Mouse (Mus musculus): ENCODE measurements around the gene Gm39115.
"Not testable (repeated sequence)": the region's sequence is repeated elsewhere in the genome, so short reads cannot be mapped to it uniquely, and the experiment has no call there.

The Gm39115 gene

GRCm38 (mm10) chr7:142135934-142136333 is at the start of gene Gm39115:
Gm39115 (minus strand) TSS chr7:142136034.
- not testable (repeated sequence) for DNase-seq

DNA sequence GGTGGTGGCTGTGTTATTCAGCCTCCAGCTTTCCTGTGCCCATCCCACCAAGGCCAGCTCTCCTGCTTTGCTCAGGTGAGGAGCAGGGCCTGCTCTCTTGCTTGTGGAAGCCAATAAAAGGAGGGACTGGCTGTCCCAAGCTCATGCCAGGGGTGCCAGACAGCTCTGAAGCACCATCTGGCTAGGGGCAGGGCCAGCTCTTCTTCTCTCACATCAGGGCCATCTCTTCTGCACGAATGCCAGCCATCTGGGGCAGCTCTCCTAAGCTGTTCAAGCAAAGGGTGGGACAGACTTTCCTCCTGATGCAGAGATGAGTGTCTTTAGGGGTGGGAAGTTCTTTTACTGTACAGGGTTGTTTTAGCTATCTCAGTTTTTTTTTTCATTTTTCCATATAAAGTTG is 45.2 kb upstream of the Gm39115 start:
- no peak for DNase-seq

DNA sequence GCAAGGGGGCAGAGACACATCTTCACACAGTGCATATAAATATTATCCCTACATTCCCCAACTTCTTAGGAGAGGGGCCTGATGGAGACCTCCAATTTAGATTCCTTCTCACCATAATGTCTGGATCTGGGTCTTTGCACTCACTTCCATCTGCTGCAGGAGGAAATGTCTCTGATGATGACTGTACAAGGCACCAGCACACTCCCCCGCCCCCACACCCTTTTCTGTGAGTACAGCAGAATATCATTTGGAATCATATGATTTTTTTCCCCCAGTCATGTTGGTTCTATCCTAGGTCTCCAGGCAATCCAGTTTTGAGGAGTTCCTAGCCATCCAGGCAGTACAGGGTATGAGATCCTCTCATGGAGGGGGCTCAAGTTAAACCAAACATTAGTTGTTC is 42.9 kb upstream of the Gm39115 start:
- no peak for DNase-seq

DNA sequence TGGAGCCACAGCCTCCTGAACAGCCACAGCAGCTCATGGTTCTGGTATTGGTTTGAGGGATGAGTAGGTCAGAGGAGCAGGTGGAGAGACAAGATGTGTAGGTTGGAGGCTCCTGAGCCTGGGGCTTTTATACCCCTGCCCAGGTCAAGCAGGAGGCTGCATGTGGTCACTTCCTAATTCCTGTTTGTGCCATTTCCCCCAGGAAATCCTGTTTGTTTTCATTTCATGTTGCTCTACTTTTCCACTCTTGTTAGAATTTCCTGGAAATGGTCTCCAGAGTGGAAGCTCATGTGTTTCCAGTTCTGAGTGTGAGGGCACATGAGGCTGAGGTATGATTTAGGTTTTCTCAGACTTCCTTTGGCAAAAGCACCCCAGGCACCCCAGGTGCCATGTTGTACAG is 40.1 kb upstream of the Gm39115 start, which contains the start of gene Krtap5-2:
Gene Krtap5-2, minus strand, starts transcription at position 101 of the 400 bp plus-strand sequence.
- not testable (repeated sequence) for DNase-seq

- no peak for DNase-seq
Measured at GRCm38 (mm10) chr7:142169836-142170235, 34.0 kb upstream of the Gm39115 start.

- not testable (repeated sequence) for DNase-seq
Measured at GRCm38 (mm10) chr7:142165639-142166038, 29.8 kb upstream of the Gm39115 start, which contains the start of gene Gm4553. Gm4553 (minus strand) TSS chr7:142165739.

DNA sequence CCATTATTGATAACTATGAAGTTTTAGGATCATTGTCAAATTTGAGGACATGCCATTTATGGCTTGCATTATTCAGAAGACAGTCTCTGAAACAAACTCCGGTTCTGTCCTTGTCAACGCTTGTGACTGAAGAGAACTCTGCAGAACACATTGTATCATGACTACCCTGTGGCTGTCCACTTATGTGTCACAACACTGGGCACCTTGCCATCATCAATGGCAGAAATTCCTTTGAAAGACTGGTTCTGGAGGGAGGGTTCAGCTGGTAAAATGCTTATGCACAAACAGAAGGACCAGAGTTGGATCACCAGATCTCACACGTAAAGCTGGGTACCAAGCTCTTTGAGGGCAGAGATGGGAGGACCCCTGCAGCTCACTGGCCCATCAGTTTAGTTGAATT is 23.5 kb upstream of the Gm39115 start:
- no peak for DNase-seq

GRCm38 (mm10) chr7:142157013-142157412 is 21.2 kb upstream of the Gm39115 start, which contains the start of gene Gm29735:
Gm29735 (minus strand) TSS chr7:142157113.
- not testable (repeated sequence) for DNase-seq

DNA sequence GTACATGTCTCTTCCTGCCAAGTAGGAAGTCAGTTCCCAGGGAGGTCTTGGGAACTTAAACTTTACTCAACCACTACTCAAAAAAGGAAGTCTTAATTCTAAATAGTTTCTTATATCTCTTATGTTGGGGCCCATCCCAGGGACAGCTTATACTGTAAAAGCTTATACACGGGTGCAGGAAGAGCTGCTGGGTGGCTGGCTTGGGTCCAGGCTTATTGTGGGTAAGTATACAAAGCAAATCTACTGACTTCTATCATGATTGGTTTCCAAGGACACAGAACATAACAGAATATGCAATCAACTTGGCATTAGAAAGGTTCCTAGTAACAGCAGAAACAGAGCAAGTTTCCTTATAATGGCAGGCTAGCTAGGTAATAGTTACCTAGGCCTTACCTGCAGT is 19.5 kb upstream of the Gm39115 start:
- no peak for DNase-seq

GRCm38 (mm10) chr7:142152191-142152590 is 16.4 kb upstream of the Gm39115 start:
- DNase-seq = no peak

- no peak for DNase-seq
Measured at GRCm38 (mm10) chr7:142148633-142149032, 12.8 kb upstream of the Gm39115 start.

GRCm38 (mm10) chr7:142146033-142146432 is 10.2 kb upstream of the Gm39115 start:
- peak; percentile 78 for DNase-seq

GRCm38 (mm10) chr7:142145413-142145940 is 9.6 kb upstream of the Gm39115 start:
- no peak for DNase-seq

GRCm38 (mm10) chr7:142144507-142144906 is 8.7 kb upstream of the Gm39115 start, which contains the start of gene Gm45337:
Gm45337 (minus strand) TSS chr7:142144607.
- DNase-seq = no peak

GRCm38 (mm10) chr7:142143506-142144010 is 7.7 kb upstream of the Gm39115 start:
- DNase-seq = not testable (repeated sequence)

DNA sequence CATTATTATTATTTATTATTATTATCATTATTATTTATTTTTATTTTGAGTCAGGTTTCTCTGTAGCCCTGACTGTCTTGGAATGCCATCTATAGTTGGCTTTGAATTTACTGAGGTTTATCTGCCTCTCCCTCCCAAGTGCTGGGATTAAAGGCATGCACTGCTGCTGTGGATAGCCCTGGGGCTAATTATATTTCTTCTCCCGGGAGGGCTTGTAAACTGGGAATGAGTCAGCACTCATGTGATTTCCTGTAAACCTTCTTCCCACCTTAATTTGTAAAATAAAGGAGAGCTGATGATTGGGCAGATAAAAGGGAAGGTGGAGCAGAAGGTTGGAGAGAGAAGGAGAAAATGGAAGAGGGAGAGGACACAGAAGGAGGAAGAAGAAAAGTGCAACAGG is 4.9 kb upstream of the Gm39115 start:
- no peak for DNase-seq

DNA sequence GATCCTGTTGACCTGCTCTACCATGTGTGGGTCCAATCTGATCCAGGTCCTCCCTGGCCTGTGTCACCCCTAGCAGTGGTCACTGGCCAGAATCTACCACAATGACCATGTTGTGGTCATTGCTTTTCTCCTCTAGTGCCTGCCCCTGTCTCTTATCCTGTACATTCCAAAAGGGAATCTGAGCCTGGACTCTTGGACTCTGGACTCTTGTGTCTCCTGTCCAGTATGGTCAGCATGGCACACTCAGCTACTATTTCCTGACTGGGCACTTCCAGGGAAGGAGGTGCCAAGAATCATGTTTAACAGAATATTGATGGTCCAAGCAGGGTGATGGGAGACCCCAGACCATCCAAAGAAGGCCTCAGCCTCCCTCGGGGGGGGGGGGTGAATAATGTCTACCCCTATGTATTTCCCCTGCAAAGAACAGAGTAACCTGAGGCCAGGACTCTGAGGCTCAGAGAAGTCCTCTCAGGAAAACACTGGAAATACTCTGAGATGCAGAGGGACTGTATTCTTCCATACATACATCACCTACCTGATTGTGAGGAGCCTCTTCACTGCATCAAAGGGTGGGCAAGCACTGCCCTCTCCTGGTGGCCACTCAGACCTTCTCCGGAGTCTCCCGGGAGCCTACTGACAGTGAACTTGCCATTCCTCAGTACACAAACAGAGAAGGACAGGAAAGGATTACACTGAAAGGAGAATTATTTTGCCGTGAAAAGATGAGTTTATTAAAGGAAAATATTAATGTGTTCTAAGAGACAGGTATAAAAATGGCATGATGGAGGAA is 1.4 kb downstream of the Gm39115 start:
- peak; percentile 26 for DNase-seq

GRCm38 (mm10) chr7:142128843-142129242 is 7.0 kb downstream of the Gm39115 start:
- no peak for DNase-seq

DNA sequence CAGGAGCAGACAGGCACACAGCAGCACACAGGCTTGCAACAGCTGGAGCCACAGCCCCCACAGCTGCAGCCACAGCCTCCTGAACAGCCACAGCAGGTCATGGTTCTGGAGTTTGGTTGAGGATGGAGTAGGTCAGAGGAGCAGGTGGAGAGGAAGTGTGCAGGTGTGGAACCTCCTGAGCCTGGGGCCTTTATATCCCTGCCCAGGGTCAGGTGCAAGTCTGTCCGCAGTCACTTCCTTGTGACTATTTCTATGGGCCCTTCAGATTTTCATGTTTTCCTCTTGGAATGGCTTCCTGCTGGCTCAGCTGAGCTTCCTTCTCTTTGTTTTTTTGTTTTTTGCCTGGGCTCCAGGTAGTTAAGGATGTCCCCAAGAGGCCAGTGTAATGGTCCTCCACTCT is 15.2 kb downstream of the Gm39115 start, which contains the start of gene Gm45618:
Gene Gm45618, minus strand, starts transcription at position 101 of the 400 bp plus-strand sequence.
- DNase-seq = not testable (repeated sequence)

GRCm38 (mm10) chr7:142119632-142120031 is 16.2 kb downstream of the Gm39115 start:
- DNase-seq = peak; percentile 12

GRCm38 (mm10) chr7:142104747-142105146 is 31.1 kb downstream of the Gm39115 start:
- DNase-seq = no peak

- DNase-seq = peak; percentile 89
Measured at GRCm38 (mm10) chr7:142097776-142098175, 38.1 kb downstream of the Gm39115 start.

DNA sequence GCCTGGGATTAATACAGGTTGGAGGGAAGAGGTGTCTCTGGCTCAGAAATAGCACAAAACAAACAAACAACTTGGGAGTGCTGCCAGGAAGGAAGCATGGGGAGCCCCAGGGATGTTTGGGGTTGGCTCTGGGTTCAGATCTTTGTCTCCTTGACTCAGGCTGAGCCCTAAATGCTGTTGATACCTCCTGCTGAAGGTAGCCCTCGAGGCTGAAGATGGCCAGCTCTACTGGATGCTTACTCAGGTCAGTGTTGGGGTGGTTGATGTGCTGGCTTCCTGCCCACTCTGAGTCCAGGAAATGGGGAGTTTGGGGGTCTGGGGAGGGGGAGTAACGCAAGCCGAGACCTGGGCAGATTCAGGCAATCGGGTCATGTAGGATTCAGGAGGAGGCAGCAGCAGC is 39.1 kb downstream of the Gm39115 start:
- DNase-seq = no peak

Data from kidney, postnatal 10 days (tissue).